Mouse (Mus musculus): ENCODE measurements around the gene Tsnaxip1. TPM values are rescaled to one million over a fixed set of nuclear protein-coding genes. Genes with fewer than 3 reads are reported as not detected.

Tsnaxip1 gene
- 0.05 TPM in 1 of 2 replicates, not detected in the other for polyA plus RNA-seq (2015; fragmentation: Nextera tagmentation; extraction: Ambion mirVana)

DNA sequence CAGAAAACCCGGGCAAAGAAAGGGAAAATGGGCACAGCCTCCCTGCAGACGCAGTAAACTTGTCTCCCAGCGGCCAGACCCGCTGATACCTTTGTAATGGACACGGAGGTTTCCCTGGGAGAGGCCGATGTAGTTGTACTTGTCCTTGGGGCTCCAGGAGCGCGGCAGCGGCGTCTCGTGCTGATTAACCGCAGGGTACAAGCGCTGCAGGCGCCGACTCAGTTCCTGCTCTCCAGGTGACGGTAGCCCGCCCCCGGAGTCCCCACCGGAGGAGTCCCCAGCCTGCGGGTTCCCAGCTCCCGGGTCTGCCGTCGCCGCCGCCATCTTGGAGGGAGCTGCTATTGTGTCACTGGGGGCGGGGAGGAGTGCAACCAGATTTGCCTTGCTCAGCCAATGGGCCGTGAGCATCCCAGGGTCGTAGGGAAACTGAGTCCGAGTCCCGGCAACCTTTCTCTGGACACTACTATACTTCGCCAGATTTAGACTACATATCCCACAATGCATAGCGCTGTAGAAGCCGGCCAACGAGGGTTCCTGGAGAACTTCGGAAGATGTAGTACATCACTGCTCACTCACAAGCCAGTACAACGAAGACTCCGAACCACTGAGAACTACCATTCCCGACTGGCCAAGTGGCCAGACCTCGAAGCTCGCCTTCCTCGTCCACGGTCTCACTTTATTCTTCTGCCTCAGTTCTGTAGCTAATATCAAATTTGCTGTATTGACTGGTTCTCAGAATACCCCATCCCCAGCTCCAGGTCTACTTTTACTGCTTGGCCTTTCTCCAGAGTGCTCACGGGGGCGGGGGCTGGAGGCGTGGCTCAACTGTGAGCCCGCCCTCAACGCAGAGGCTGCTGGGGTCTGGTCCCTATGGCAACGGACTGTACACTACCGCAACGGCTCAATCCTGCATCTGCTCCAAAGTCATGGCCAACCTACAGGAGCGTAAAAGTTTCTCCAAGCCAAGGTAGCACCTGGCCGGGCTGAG lies at the start of gene Tsnaxip1, which contains the start of gene Ranbp10:
Tsnaxip1 (plus strand) TSS at position 871 of the 988 bp plus-strand sequence.
Ranbp10 (minus strand) TSS at position 490 of the 988 bp plus-strand sequence.
- H3K27me3 ChIP-seq (ENCODE audit: insufficient read depth, low read length): no peaks in the 10 kb centered on the region
- ATAC-seq (replicated peaks; ENCODE audit: low FRiP score, low read depth) (peak; percentile 99), DNase-seq (ENCODE audit: low spot score) (peak; percentile 100)
- peak within 1 kb of the TSS; percentile 56 for H3K27ac ChIP-seq
- H3K9me3 ChIP-seq (replicated peaks; ENCODE audit: low read length): no peaks in the 10 kb centered on the region
- under 1% methylated on average over 52 of the region's 52 CpGs for WGBS
- no peak for TF ChIP-seq CTCF (IDR thresholded peaks at IDR 0.05; ENCODE audit: low read depth)
- H3K4me2 ChIP-seq (ENCODE audit: low read length): peak within 1 kb of the TSS; percentile 80
- H3K9ac ChIP-seq (ENCODE audit: low read depth, low read length): peak within 1 kb of the TSS; percentile 87
- peaks cover 6% of the 10 kb centered on the region; the same call in 1 of the 2 replicates for H3K4me1 ChIP-seq (replicated peaks; ENCODE audit: insufficient read depth, low read length)
- 0 out of 2 replicates have a peak, but pooled peaks cover 7% of the 10 kb centered on the region for H3K36me3 ChIP-seq (ENCODE audit: insufficient read depth, low read length)
- H3K4me3 ChIP-seq (replicated peaks; ENCODE audit: low read depth, low read length): peak within 1 kb of the TSS; percentile 89

DNA sequence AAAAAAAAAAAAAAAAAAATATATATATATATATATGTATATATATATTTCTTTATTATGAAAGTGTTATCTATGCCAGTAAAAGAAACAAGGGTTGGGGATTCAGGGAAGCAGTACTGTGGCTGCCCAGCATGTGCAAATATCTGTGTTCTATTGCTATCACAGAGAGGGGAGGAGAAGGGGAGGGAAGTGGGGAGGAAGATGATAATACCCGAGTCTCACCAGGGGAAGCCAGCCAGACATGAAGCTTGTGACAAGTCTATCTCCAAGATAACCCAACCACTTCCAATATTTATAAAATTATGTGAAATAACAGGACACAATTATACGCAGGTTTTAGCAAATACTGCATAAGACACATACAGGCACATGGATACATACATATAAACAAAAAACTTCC lies 49.7 kb upstream of the Tsnaxip1 start:
- no peak for TF ChIP-seq CTCF (IDR thresholded peaks at IDR 0.05; ENCODE audit: low read depth)
- Histone ChIP-seq H3K4me1 (replicated peaks; ENCODE audit: insufficient read depth, low read length) (no peaks in the 10 kb centered on the region), H3K36me3 (ENCODE audit: insufficient read depth, low read length) (peaks cover 57% of the 10 kb centered on the region), H3K4me2 (ENCODE audit: low read length) (no peak overlapping the region), H3K4me3 (replicated peaks; ENCODE audit: low read depth, low read length) (no peak overlapping the region), H3K27ac (no peak overlapping the region), H3K9ac (ENCODE audit: low read depth, low read length) (no peak overlapping the region), H3K27me3 (ENCODE audit: insufficient read depth, low read length) (no peaks in the 10 kb centered on the region), H3K9me3 (replicated peaks; ENCODE audit: low read length) (no peaks in the 10 kb centered on the region)
- WGBS: 94% methylated on average over 2 of the region's 2 CpGs
- ATAC-seq (replicated peaks; ENCODE audit: low FRiP score, low read depth) (no peak), DNase-seq (ENCODE audit: low spot score) (no peak)

DNA sequence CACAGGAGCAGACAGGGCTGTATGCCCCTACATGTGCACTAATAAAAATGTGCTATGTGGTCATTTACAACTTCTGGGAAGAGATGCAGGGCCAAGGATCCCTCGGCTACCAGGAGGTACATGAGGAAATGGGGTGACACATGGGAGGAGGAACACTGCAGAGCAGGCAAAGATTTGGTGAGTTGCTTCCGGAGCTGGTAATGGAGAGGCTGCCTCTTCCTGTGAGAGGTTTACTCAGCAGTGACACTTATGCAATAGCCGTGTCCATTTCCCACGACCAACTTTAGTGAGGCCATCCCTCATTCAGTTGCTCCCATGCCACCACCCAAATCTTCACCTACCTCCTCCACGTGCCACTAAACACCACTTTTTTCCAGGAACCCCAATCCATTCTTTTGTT lies 47.2 kb upstream of the Tsnaxip1 start:
- 95% methylated on average over 5 of the region's 5 CpGs for WGBS
- H3K27me3 ChIP-seq (ENCODE audit: insufficient read depth, low read length): no peaks in the 10 kb centered on the region
- peaks cover 37% of the 10 kb centered on the region for H3K36me3 ChIP-seq (ENCODE audit: insufficient read depth, low read length)
- no peaks in the 10 kb centered on the region for H3K9me3 ChIP-seq (replicated peaks; ENCODE audit: low read length)
- no peak for TF ChIP-seq CTCF (IDR thresholded peaks at IDR 0.05; ENCODE audit: low read depth)
- DNase-seq (ENCODE audit: low spot score): no peak
- no peak overlapping the region for H3K9ac ChIP-seq (ENCODE audit: low read depth, low read length)
- no peaks in the 10 kb centered on the region for H3K4me1 ChIP-seq (replicated peaks; ENCODE audit: insufficient read depth, low read length)
- no peak overlapping the region for H3K4me3 ChIP-seq (replicated peaks; ENCODE audit: low read depth, low read length)
- H3K4me2 ChIP-seq (ENCODE audit: low read length): no peak overlapping the region
- no peak overlapping the region for H3K27ac ChIP-seq
- no peak for ATAC-seq (replicated peaks; ENCODE audit: low FRiP score, low read depth)

DNA sequence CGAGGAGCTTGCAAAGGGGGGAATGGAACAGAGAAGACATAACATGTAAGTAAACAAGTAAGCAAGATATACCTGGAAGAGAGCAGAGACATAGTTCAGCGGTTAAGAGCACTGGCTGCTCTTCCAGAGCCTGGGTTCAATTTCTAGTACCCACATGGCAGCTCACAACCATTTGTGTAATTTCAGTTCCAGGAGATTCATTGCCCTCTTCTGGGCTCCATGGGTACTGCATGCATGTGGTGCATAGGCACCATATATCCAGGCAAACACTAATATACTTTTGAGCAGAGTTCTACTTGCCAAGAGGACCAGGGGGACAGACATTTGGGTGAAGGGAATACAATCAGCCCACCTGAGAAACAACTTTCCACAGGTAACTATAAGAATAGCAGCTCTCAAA lies 39.3 kb upstream of the Tsnaxip1 start:
- H3K27ac ChIP-seq: no peak overlapping the region
- 88% methylated on average over 2 of the region's 2 CpGs for WGBS
- ATAC-seq (replicated peaks; ENCODE audit: low FRiP score, low read depth) (no peak), DNase-seq (ENCODE audit: low spot score) (peak; percentile 67)
- no peak overlapping the region for H3K4me3 ChIP-seq (replicated peaks; ENCODE audit: low read depth, low read length)
- peaks cover 16% of the 10 kb centered on the region for H3K36me3 ChIP-seq (ENCODE audit: insufficient read depth, low read length)
- H3K4me1 ChIP-seq (replicated peaks; ENCODE audit: insufficient read depth, low read length): no peaks in the 10 kb centered on the region
- H3K27me3 ChIP-seq (ENCODE audit: insufficient read depth, low read length): no peaks in the 10 kb centered on the region
- no peaks in the 10 kb centered on the region for H3K9me3 ChIP-seq (replicated peaks; ENCODE audit: low read length)
- H3K4me2 ChIP-seq (ENCODE audit: low read length): no peak overlapping the region
- H3K9ac ChIP-seq (ENCODE audit: low read depth, low read length): no peak overlapping the region
- peak; percentile 83 for TF ChIP-seq CTCF (IDR thresholded peaks at IDR 0.05; ENCODE audit: low read depth)

DNA sequence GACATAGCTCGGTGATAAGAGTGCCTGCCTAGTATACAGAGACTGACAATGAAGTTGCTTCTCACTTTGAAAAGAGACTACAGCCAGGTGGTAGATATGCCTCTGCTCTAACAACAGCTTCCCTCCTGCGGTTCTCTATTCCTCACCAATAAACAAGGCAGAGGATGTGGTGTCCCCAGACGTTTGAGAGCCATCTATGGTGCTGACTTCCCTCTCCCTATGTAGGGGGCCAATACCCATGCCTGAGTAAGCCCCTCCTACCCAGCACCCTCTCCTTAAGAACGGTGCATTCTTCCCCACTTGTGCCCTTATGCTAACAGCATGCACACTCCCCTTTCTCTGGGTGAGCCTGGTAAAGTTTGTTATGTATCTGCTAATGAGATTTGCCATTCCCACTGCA lies 38.6 kb upstream of the Tsnaxip1 start:
- Histone ChIP-seq H3K27me3 (ENCODE audit: insufficient read depth, low read length) (no peaks in the 10 kb centered on the region), H3K9ac (ENCODE audit: low read depth, low read length) (no peak overlapping the region), H3K36me3 (ENCODE audit: insufficient read depth, low read length) (peaks cover 16% of the 10 kb centered on the region), H3K27ac (no peak overlapping the region), H3K4me2 (ENCODE audit: low read length) (no peak overlapping the region), H3K9me3 (replicated peaks; ENCODE audit: low read length) (no peaks in the 10 kb centered on the region), H3K4me3 (replicated peaks; ENCODE audit: low read depth, low read length) (no peak overlapping the region), H3K4me1 (replicated peaks; ENCODE audit: insufficient read depth, low read length) (no peaks in the 10 kb centered on the region)
- ATAC-seq (replicated peaks; ENCODE audit: low FRiP score, low read depth) (no peak), DNase-seq (ENCODE audit: low spot score) (no peak)
- 62% methylated on average over 4 of the region's 4 CpGs for WGBS
- TF ChIP-seq CTCF (IDR thresholded peaks at IDR 0.05; ENCODE audit: low read depth): no peak

DNA sequence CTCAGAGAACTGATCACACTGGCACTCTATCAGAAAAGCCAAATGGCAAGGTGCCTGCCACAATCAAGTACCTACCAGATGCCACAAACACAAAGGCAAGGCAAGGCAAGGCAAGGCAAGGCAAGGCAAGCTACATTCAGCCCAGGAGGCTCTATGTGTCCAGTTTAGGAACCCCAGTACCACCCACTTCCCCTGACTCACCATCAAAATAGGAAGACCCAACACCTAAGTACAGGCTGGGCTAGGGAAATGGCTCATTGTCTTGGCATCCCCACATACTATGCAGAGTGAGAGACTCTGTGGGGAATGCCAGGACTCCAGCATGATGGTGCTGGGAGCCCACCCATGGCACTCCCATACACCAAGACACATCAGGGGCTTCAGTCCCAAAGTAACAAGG lies 37.9 kb upstream of the Tsnaxip1 start:
- TF ChIP-seq CTCF (IDR thresholded peaks at IDR 0.05; ENCODE audit: low read depth): no peak

More for the DNA sequence above, 37.9 kb upstream of the Tsnaxip1 start:
- no peak for DNase-seq (ENCODE audit: low spot score)
- H3K9ac ChIP-seq (ENCODE audit: low read depth, low read length): no peak overlapping the region
- no peaks in the 10 kb centered on the region for H3K27me3 ChIP-seq (ENCODE audit: insufficient read depth, low read length)
- H3K36me3 ChIP-seq (ENCODE audit: insufficient read depth, low read length): peaks cover 14% of the 10 kb centered on the region
- H3K4me1 ChIP-seq (replicated peaks; ENCODE audit: insufficient read depth, low read length): no peaks in the 10 kb centered on the region
- no peak for ATAC-seq (replicated peaks; ENCODE audit: low FRiP score, low read depth)
- H3K4me2 ChIP-seq (ENCODE audit: low read length): no peak overlapping the region
- H3K27ac ChIP-seq: no peak overlapping the region
- no peak overlapping the region for H3K4me3 ChIP-seq (replicated peaks; ENCODE audit: low read depth, low read length)
- no peaks in the 10 kb centered on the region for H3K9me3 ChIP-seq (replicated peaks; ENCODE audit: low read length)

Data from kidney, postnatal 0 days (tissue).